Mouse (Mus musculus): Measurements from ENCODE around the gene Gphn. TPM values are rescaled to one million over a fixed set of nuclear protein-coding genes. Genes with fewer than 3 reads are reported as not detected.

Gene Gphn
- polyA plus RNA-seq, 1 experiment from 2014 or later = 12.8 TPM

DNA sequence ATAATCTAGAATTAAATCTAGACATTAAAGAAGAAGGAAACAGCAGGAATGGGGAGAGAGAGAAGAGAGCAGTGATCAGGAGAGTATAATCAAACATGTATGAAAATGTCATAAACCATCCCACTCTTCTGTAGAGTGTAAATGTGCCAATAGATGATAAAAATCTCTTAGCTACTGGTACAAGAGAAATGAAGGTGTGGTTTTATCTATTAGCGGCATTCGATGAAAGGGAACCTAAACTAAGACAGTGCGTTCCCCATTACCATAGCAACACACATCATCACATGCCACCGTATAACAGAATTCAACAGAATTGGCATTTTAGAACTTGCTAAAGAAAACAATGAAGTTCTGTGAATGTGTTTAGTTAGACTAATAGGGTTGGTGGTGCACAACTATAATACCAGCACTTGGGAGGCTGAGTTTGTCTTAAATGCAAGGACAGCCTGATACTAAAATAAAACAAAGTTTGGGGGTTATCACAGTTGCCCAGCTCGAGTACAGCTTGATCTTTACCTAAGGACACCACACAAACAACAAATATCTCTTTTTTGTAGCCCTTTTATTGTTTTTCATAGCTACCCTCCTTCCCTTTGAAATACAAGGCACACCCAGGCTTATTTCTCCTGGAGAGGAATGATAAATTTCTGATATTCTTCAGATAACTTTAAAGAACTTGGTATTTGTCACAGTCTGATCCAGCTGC lies 452.1 kb downstream of the Gphn start:
- Histone ChIP-seq H3K4me1 (ENCODE audit: control insufficient read depth, insufficient read depth, low read length) (no peaks in the 10 kb centered on the region), H3K9me3 (ENCODE audit: control insufficient read depth, low read length) (no peaks in the 10 kb centered on the region), H3K4me2 (ENCODE audit: low read depth, low read length) (no peak overlapping the region), H3K9ac (ENCODE audit: low read depth, low read length) (no peak overlapping the region), H3K4me3 (ENCODE audit: low read length) (no peak overlapping the region), H3K27ac (ENCODE audit: low read length) (no peak overlapping the region), H3K27me3 (replicated peaks; ENCODE audit: control insufficient read depth, insufficient read depth, low read length) (no peaks in the 10 kb centered on the region), H3K36me3 (ENCODE audit: control insufficient read depth, insufficient read depth, low read length) (no peaks in the 10 kb centered on the region)
- WGBS = 91% methylated on average over 5 of the region's 5 CpGs
- no peak for ATAC-seq

DNA sequence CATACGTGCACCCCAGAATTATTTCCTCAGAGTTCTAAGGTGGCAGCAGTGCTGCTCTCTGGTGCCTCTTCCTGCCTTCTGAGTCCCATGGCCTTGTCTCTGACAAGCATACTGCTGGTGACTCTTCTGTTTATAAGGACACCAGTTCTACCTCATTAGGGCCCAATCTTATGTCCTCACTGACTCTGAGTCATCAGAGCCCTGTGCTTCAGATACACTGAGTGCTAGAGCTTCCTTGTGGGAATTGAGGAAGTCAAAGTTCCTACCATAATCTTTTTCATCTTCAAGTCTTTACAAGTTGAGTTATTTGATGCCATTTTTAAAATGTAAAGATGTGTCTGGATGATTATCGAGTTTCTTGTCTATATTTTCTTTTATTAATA lies 452.6 kb downstream of the Gphn start:
- no peak overlapping the region for H3K9ac ChIP-seq (ENCODE audit: low read depth, low read length)
- no peaks in the 10 kb centered on the region for H3K4me1 ChIP-seq (ENCODE audit: control insufficient read depth, insufficient read depth, low read length)
- ATAC-seq = no peak
- H3K9me3 ChIP-seq (ENCODE audit: control insufficient read depth, low read length) = no peaks in the 10 kb centered on the region
- no peak overlapping the region for H3K4me2 ChIP-seq (ENCODE audit: low read depth, low read length)
- no peak overlapping the region for H3K27ac ChIP-seq (ENCODE audit: low read length)
- no peaks in the 10 kb centered on the region for H3K27me3 ChIP-seq (replicated peaks; ENCODE audit: control insufficient read depth, insufficient read depth, low read length)
- 96% methylated on average over 2 of the region's 2 CpGs for WGBS
- no peak overlapping the region for H3K4me3 ChIP-seq (ENCODE audit: low read length)
- no peaks in the 10 kb centered on the region for H3K36me3 ChIP-seq (ENCODE audit: control insufficient read depth, insufficient read depth, low read length)

DNA sequence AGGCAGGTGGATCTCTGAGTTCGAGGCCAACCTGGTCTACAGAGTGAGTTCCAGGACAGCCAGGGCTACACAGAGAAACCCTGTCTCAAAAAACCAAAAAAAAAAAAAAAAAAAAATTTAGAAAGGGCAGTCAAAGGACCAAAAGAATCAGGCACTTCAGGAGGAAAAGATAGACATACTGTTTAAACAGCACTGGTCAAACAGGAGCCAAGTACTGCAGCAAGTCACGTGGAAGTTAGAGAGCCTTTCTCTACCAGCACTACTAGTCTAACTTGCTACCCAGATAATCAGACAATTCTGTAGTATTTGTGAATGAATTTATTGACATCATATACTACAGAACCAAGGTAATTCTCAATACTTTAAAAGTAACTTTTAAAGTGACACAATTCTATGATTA lies 454.9 kb downstream of the Gphn start:
- ATAC-seq = no peak
- H3K9ac ChIP-seq (ENCODE audit: low read depth, low read length) = no peak overlapping the region
- 82% methylated on average over 2 of the region's 2 CpGs for WGBS
- H3K9me3 ChIP-seq (ENCODE audit: control insufficient read depth, low read length) = no peaks in the 10 kb centered on the region
- H3K27me3 ChIP-seq (replicated peaks; ENCODE audit: control insufficient read depth, insufficient read depth, low read length) = no peaks in the 10 kb centered on the region
- no peak overlapping the region for H3K4me2 ChIP-seq (ENCODE audit: low read depth, low read length)
- no peaks in the 10 kb centered on the region for H3K36me3 ChIP-seq (ENCODE audit: control insufficient read depth, insufficient read depth, low read length)
- no peaks in the 10 kb centered on the region for H3K4me1 ChIP-seq (ENCODE audit: control insufficient read depth, insufficient read depth, low read length)
- no peak overlapping the region for H3K27ac ChIP-seq (ENCODE audit: low read length)
- H3K4me3 ChIP-seq (ENCODE audit: low read length) = no peak overlapping the region

DNA sequence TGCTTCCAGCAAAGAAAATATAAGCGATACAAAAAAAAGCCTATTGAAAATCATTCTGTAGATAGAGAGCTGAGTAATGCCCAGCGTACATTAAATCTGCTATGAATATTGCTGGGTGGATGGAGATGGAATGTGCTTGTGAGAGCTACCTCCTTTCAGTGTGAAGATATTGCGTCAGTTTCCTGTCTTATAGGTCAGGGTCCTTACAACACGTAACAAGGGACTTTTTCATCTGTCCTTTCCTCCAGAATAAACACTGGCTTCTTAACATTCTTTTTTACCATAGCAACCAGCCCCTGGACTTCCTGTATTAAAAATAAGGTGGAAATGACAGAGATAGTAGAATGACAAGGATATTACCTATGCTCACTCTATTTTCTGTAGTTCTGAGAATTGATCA lies 456.1 kb downstream of the Gphn start:
- no peak overlapping the region for H3K27ac ChIP-seq (ENCODE audit: low read length)
- ATAC-seq = no peak
- 63% methylated on average over 4 of the region's 4 CpGs for WGBS

DNA sequence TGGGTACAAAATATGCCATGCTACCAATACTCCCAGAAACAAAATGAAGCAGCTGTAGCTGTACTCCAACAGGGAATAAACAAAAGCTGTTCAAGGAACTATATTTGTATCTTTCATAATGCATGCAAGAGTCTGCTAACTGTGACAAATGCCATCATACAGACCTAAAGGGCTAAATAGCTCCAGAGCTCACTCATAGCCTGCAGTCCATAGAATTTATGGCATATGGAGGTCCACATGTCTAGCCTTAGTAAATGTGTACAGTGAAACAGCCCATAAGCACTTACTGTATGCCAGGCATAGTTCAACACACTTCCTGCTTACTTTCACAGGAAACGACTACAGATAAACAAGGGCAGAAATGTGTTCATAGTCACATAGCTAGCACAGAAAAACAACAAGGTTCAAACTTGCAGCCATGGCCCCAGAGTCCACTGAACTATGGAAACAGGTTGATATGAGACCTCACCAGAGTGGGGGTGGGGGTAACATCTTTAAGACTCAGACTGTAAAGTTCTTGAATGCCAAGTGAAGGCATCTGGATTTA lies 459.6 kb downstream of the Gphn start:
- H3K36me3 ChIP-seq (ENCODE audit: control insufficient read depth, insufficient read depth, low read length) = no peaks in the 10 kb centered on the region
- H3K27me3 ChIP-seq (replicated peaks; ENCODE audit: control insufficient read depth, insufficient read depth, low read length) = no peaks in the 10 kb centered on the region
- H3K27ac ChIP-seq (ENCODE audit: low read length) = no peak overlapping the region
- WGBS = 62% methylated on average over 1 of the region's 1 CpGs
- no peak for ATAC-seq
- no peak overlapping the region for H3K4me2 ChIP-seq (ENCODE audit: low read depth, low read length)
- H3K9me3 ChIP-seq (ENCODE audit: control insufficient read depth, low read length) = no peaks in the 10 kb centered on the region
- H3K4me1 ChIP-seq (ENCODE audit: control insufficient read depth, insufficient read depth, low read length) = no peaks in the 10 kb centered on the region
- no peak overlapping the region for H3K4me3 ChIP-seq (ENCODE audit: low read length)
- H3K9ac ChIP-seq (ENCODE audit: low read depth, low read length) = no peak overlapping the region

More for the DNA sequence above, 456.1 kb downstream of the Gphn start:
- Histone ChIP-seq H3K4me3 (ENCODE audit: low read length) (no peak overlapping the region), H3K27me3 (replicated peaks; ENCODE audit: control insufficient read depth, insufficient read depth, low read length) (no peaks in the 10 kb centered on the region), H3K9me3 (ENCODE audit: control insufficient read depth, low read length) (no peaks in the 10 kb centered on the region), H3K9ac (ENCODE audit: low read depth, low read length) (no peak overlapping the region), H3K4me1 (ENCODE audit: control insufficient read depth, insufficient read depth, low read length) (no peaks in the 10 kb centered on the region), H3K36me3 (ENCODE audit: control insufficient read depth, insufficient read depth, low read length) (no peaks in the 10 kb centered on the region), H3K4me2 (ENCODE audit: low read depth, low read length) (no peak overlapping the region)

DNA sequence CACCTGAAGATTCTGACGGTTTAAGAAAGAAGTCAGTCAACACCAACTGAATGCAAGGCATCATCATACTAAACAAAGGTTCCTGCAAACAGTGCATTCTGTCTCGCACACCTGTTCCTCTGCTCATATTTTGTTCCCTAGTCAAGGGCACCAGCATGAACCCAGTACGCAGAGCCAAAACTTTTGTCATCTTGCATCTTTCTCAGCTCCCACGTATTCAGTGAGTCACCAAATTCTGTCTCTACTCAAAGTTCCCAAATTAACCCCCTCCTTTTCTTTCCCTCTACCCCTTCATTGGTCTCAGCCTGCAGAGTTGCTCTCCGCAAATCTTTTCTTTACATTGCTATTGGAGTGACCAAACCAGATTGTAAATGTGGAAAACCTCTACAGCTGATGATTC lies 462.7 kb downstream of the Gphn start:
- Histone ChIP-seq H3K27ac (ENCODE audit: low read length) (no peak overlapping the region), H3K27me3 (replicated peaks; ENCODE audit: control insufficient read depth, insufficient read depth, low read length) (no peaks in the 10 kb centered on the region), H3K9ac (ENCODE audit: low read depth, low read length) (no peak overlapping the region), H3K4me2 (ENCODE audit: low read depth, low read length) (no peak overlapping the region), H3K4me3 (ENCODE audit: low read length) (no peak overlapping the region), H3K4me1 (ENCODE audit: control insufficient read depth, insufficient read depth, low read length) (no peaks in the 10 kb centered on the region), H3K36me3 (ENCODE audit: control insufficient read depth, insufficient read depth, low read length) (no peaks in the 10 kb centered on the region), H3K9me3 (ENCODE audit: control insufficient read depth, low read length) (no peaks in the 10 kb centered on the region)
- no peak for ATAC-seq
- WGBS = 84% methylated on average over 5 of the region's 5 CpGs

DNA sequence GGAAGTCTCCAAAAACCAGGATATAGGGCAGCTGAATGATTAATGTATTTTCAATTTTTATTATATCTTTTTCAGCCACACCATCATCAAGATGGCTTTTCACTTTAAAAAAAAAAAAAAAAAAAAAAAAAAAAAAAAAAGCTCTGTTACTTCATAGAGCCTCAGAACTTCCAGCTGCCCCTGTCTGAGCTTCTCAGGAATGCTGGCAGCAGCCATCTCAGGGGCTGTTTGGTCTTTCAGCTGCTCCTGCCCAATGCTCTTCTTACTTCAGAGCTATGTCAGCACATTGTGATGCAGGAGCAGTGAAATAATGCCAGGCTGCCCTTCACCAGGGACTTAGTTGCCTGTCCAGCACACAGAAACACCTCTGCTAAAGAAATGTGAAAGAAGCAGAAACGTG lies 465.1 kb downstream of the Gphn start, which contains the start of gene Fam71d:
TSS of gene Fam71d (plus strand) at position 211 of the 400 bp plus-strand sequence.
- no peaks in the 10 kb centered on the region for H3K4me1 ChIP-seq (ENCODE audit: control insufficient read depth, insufficient read depth, low read length)
- WGBS = 61% methylated on average over 1 of the region's 1 CpGs
- H3K4me3 ChIP-seq (ENCODE audit: low read length) = no peak within 1 kb of the TSS
- no peaks in the 10 kb centered on the region for H3K9me3 ChIP-seq (ENCODE audit: control insufficient read depth, low read length)
- no peak within 1 kb of the TSS for H3K4me2 ChIP-seq (ENCODE audit: low read depth, low read length)
- no peak within 1 kb of the TSS for H3K27ac ChIP-seq (ENCODE audit: low read length)
- no peak for ATAC-seq
- no peaks in the 10 kb centered on the region for H3K36me3 ChIP-seq (ENCODE audit: control insufficient read depth, insufficient read depth, low read length)
- H3K27me3 ChIP-seq (replicated peaks; ENCODE audit: control insufficient read depth, insufficient read depth, low read length) = no peaks in the 10 kb centered on the region
- H3K9ac ChIP-seq (ENCODE audit: low read depth, low read length) = no peak within 1 kb of the TSS

DNA sequence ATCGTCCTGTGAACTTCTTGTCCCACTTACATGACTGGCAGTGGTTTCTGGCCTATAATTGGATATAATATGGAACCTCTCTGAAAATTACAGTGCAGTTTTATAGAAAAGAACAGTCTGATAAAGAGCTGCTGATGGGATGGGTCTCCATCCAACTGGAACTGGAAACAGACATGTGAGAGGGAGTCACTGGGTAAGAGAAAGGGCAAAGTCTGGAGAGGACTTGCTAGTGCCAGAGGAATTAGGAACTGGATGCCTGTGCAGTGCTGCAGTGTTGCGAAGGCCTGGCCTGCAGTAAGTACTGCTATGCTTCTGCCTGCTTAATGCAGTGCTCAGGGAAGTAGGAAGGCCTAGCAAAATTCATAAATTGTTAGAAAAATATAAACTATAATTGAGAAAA lies 467.1 kb downstream of the Gphn start:
- H3K9ac ChIP-seq (ENCODE audit: low read depth, low read length) = no peak overlapping the region
- WGBS = 84% methylated on average over 2 of the region's 2 CpGs
- ATAC-seq = no peak

DNA sequence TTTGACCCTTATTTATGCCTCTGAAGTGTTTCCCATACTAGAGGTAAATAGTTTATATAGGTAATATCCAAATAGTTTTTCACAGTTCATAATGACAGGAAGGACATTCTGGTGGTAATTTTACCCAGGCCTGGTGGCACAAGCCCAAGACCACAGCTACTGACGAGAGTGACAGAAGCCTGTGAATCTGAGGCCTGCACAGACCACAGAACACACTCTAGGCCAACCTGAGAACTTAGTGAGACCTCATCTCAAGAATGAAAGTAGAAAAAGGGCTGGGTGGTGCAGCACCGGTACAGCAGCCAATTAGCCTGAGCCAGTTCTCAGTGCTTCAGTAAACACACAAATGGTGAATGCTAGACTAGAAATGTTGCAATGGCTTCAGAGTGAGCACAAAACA lies 491.6 kb downstream of the Gphn start:
- Histone ChIP-seq H3K4me2 (ENCODE audit: low read depth, low read length) (no peak overlapping the region), H3K36me3 (ENCODE audit: control insufficient read depth, insufficient read depth, low read length) (no peaks in the 10 kb centered on the region), H3K27ac (ENCODE audit: low read length) (no peak overlapping the region), H3K4me1 (ENCODE audit: control insufficient read depth, insufficient read depth, low read length) (no peaks in the 10 kb centered on the region), H3K9ac (ENCODE audit: low read depth, low read length) (no peak overlapping the region), H3K9me3 (ENCODE audit: control insufficient read depth, low read length) (no peaks in the 10 kb centered on the region), H3K4me3 (ENCODE audit: low read length) (no peak overlapping the region), H3K27me3 (replicated peaks; ENCODE audit: control insufficient read depth, insufficient read depth, low read length) (no peaks in the 10 kb centered on the region)
- ATAC-seq = no peak
- WGBS = 69% methylated on average over 2 of the region's 2 CpGs

More for the DNA sequence above, 467.1 kb downstream of the Gphn start:
- no peaks in the 10 kb centered on the region for H3K4me1 ChIP-seq (ENCODE audit: control insufficient read depth, insufficient read depth, low read length)
- H3K9me3 ChIP-seq (ENCODE audit: control insufficient read depth, low read length) = no peaks in the 10 kb centered on the region
- H3K27me3 ChIP-seq (replicated peaks; ENCODE audit: control insufficient read depth, insufficient read depth, low read length) = no peaks in the 10 kb centered on the region
- no peaks in the 10 kb centered on the region for H3K36me3 ChIP-seq (ENCODE audit: control insufficient read depth, insufficient read depth, low read length)
- no peak overlapping the region for H3K4me3 ChIP-seq (ENCODE audit: low read length)
- H3K27ac ChIP-seq (ENCODE audit: low read length) = no peak overlapping the region
- H3K4me2 ChIP-seq (ENCODE audit: low read depth, low read length) = no peak overlapping the region

DNA sequence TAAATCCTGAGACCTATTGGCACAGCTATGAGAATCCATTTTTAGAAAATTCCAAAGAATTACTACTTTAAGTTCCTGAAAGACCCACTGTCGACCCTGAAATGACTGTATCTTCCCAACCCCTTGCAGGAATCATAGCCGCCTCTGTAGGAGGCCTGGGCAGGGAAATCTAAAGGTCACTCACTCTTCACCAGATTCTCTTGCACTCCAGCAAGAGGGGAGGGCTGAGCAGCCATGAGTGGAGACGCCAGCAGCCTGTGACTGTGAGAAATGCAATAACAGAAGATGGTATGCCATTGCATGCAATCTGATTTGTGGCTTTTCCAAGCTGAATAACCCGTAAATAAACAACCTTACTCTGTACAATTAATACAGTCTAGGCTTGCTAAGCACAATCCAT lies 501.5 kb downstream of the Gphn start:
- 52% methylated on average over 4 of the region's 4 CpGs for WGBS
- no peak overlapping the region for H3K4me3 ChIP-seq (ENCODE audit: low read length)
- no peak overlapping the region for H3K9ac ChIP-seq (ENCODE audit: low read depth, low read length)
- no peak overlapping the region for H3K4me2 ChIP-seq (ENCODE audit: low read depth, low read length)
- no peaks in the 10 kb centered on the region for H3K9me3 ChIP-seq (ENCODE audit: control insufficient read depth, low read length)
- H3K4me1 ChIP-seq (ENCODE audit: control insufficient read depth, insufficient read depth, low read length) = no peaks in the 10 kb centered on the region
- H3K27me3 ChIP-seq (replicated peaks; ENCODE audit: control insufficient read depth, insufficient read depth, low read length) = no peaks in the 10 kb centered on the region
- no peak overlapping the region for H3K27ac ChIP-seq (ENCODE audit: low read length)
- no peaks in the 10 kb centered on the region for H3K36me3 ChIP-seq (ENCODE audit: control insufficient read depth, insufficient read depth, low read length)
- no peak for ATAC-seq

Measured in intestine, embryonic 16.5 days (tissue).